Comparison of ENCODE assay signal across 15 mouse cellular contexts in genomic region chr7:128408265-128408664, GRCm38 (mm10). TPM values are rescaled to one million over a fixed set of nuclear protein-coding genes. Genes with fewer than 3 reads are reported as not detected.
A peak's percentile ranks its signal among the peaks of the same experiment; 100 is the strongest.
DNase-seq lines count a peak whose midpoint lies in the region; ATAC-seq and TF ChIP-seq lines count a peak whose summit lies in the region.
"Had no signal": no experiment of that assay in that cellular context is flagged by ENCODE, and none has a peak within 500 bp of the region (broad histone marks: within the 10 kb centered on the region; RNA-seq: fewer than 3 reads in every experiment).

No protein-coding gene starts in this region.

- peak; percentile 66 for TF ChIP-seq CTCF in liver, embryonic 14.5 days (IDR thresholded peaks at IDR 0.05; ENCODE audit: low read depth)
- peak; percentile 26; the same call in 1 of the 2 replicates for TF ChIP-seq CTCF in bone marrow macrophage, adult 2 months (IDR thresholded peaks at IDR 0.05; ENCODE audit: low read depth, low read length)

- H3K36me3 ChIP-seq in liver, embryonic 14.5 days (replicated peaks; ENCODE audit: control insufficient read depth, insufficient read depth, low read depth), result no peaks in the 10 kb centered on the region
- H3K36me3 ChIP-seq: forebrain, embryonic 12.5 days; limb, embryonic 15.5 days; midbrain, embryonic 10.5 days; neural tube, embryonic 13.5 days had no signal

- TF ChIP-seq EP300 in liver, embryonic 14.5 days (IDR thresholded peaks at IDR 0.05; ENCODE audit: low read depth), result no peak

- H3K4me2 ChIP-seq in liver, embryonic 14.5 days (ENCODE audit: low read depth), result no peak overlapping the region
- H3K4me2 ChIP-seq: forebrain, embryonic 12.5 days; limb, embryonic 15.5 days; neural tube, embryonic 13.5 days had no signal

- WGBS in liver, embryonic 14.5 days (ENCODE audit: insufficient replicate concordance), result 89% methylated on average over 5 of the region's 5 CpGs

- no peaks in the 10 kb centered on the region for H3K27me3 ChIP-seq in liver, embryonic 14.5 days (ENCODE audit: control insufficient read depth, insufficient read depth, low read length)
- H3K27me3 ChIP-seq: forebrain, embryonic 12.5 days; neural tube, embryonic 13.5 days had no signal

- peaks cover 22 to 29% of the 10 kb centered on the region in 2 experiments for H3K4me1 ChIP-seq in liver, embryonic 14.5 days (replicated peaks; ENCODE audit: control insufficient read depth in 2 of 2, insufficient read depth in 2 of 2, low read length in 1 of 2)
- peaks cover 24% of the 10 kb centered on the region for H3K4me1 ChIP-seq in bone marrow macrophage, adult 2 months (ENCODE audit: control insufficient read depth, insufficient read depth, low read length)
- H3K4me1 ChIP-seq: forebrain, embryonic 12.5 days; limb, embryonic 15.5 days; midbrain, embryonic 10.5 days had no signal

- no peaks in the 10 kb centered on the region for H3K9me3 ChIP-seq in liver, embryonic 14.5 days (ENCODE audit: control insufficient read depth, low read length)
- H3K9me3 ChIP-seq: forebrain, embryonic 12.5 days; limb, embryonic 15.5 days; midbrain, embryonic 10.5 days; neural tube, embryonic 13.5 days had no signal

- TF ChIP-seq POLR2A in bone marrow macrophage, adult 2 months (IDR thresholded peaks at IDR 0.05; ENCODE audit: borderline replicate concordance, low read depth, low read length), result no peak

- H3K27ac ChIP-seq in liver, embryonic 14.5 days, result no peak overlapping the region
- no peak overlapping the region for H3K27ac ChIP-seq in bone marrow macrophage, adult 2 months (ENCODE audit: insufficient read depth, low read depth, low read length)
- H3K27ac ChIP-seq: forebrain, embryonic 12.5 days; limb, embryonic 15.5 days; midbrain, embryonic 10.5 days; neural tube, embryonic 13.5 days had no signal

- H3K9ac ChIP-seq in liver, embryonic 14.5 days (replicated peaks), result no peak overlapping the region
- H3K9ac ChIP-seq: forebrain, embryonic 12.5 days; limb, embryonic 15.5 days; neural tube, embryonic 13.5 days had no signal

- H3K4me3 ChIP-seq in liver, embryonic 14.5 days (ENCODE audit: insufficient read depth in 1 of 2, low read depth in 2 of 2, low read length in 2 of 2), result no peak overlapping the region
- no peak overlapping the region for H3K4me3 ChIP-seq in bone marrow macrophage, adult 2 months (ENCODE audit: insufficient read depth, low read length)
- H3K4me3 ChIP-seq: forebrain, embryonic 12.5 days; limb, embryonic 15.5 days; midbrain, embryonic 10.5 days; neural tube, embryonic 13.5 days had no signal

- peak; percentile 28 for DNase-seq in adrenal gland, postnatal 14 days
- DNase-seq in adrenal gland, adult 18-20 months (ENCODE audit: low spot score in 2 of 2), result no peak
- DNase-seq in liver, embryonic 14.5 days (ENCODE audit: low read depth in 3 of 3, low spot score in 3 of 3), result no peak
- DNase-seq in liver, result no peak
- peak; percentile 37 to 43 for DNase-seq in B cell, adult 2 months
- DNase-seq in MN1 (ENCODE audit: low spot score), result no peak
- DNase-seq in adrenal gland, postnatal 36 days, result no peak
- DNase-seq: adrenal gland, postnatal 10 days; cerebellum, adult 8-10 months; gastrocnemius, postnatal 25 days had no signal

- no peak for ATAC-seq in liver, embryonic 14.5 days (ENCODE audit: insufficient read depth)

RNA-seq across cellular contexts. Expression of gene Rgs10, which starts 10.3 kb away (rescaled TPM):
- total RNA-seq in adrenal gland, postnatal 14 days (2021), result 14.4 and 22.4 TPM in 2 replicates
- total RNA-seq in adrenal gland, adult 18-20 months (2021), result 10 to 100 TPM; 13.8 to 19.8 TPM
- polyA plus RNA-seq in liver, embryonic 14.5 days (2012; rRNA removed), result 24.4 and 36.3 TPM in 2 replicates
- 45.8 and 53.0 TPM in 2 replicates for polyA plus RNA-seq in liver, embryonic 14.5 days (2014; fragmentation: Nextera tagmentation; extraction: Ambion mirVana)
- polyA plus RNA-seq in bone marrow macrophage, adult 2 months (2012; ENCODE audit: insufficient read depth, insufficient read length, missing spikeins), result 731 and 826 TPM in 2 replicates
- 10 to 100 TPM; 10.6 to 19.7 TPM for total RNA-seq in adrenal gland, postnatal 36 days (2021)

RNA-seq across cellular contexts. Expression of gene Tial1, which starts 53.3 kb away (rescaled TPM):
- total RNA-seq in adrenal gland, postnatal 14 days (2021), result 92.5 and 95.3 TPM in 2 replicates
- total RNA-seq in adrenal gland, adult 18-20 months (2021), result 10 to 100 TPM; 67.1 to 99.5 TPM
- 32.7 and 55.3 TPM in 2 replicates for polyA plus RNA-seq in liver, embryonic 14.5 days (2012; rRNA removed)
- 15.2 and 15.5 TPM in 2 replicates for polyA plus RNA-seq in liver, embryonic 14.5 days (2014; fragmentation: Nextera tagmentation; extraction: Ambion mirVana)
- 138 and 176 TPM in 2 replicates for polyA plus RNA-seq in bone marrow macrophage, adult 2 months (2012; ENCODE audit: insufficient read depth, insufficient read length, missing spikeins)
- total RNA-seq in adrenal gland, postnatal 36 days (2021), result 10 to 100 TPM; 74.4 to 90.2 TPM

Comparison
In these comparisons a context has a peak if more than half of its experiments do, and no peak if none do; other contexts are left out.
1. DNase-seq: peak in adrenal gland, postnatal 14 days (single experiment) and B cell, adult 2 months (2 of 2); none in adrenal gland, adult 18-20 months (0 of 2), liver, embryonic 14.5 days (0 of 3), liver (single experiment), MN1 (single experiment) and adrenal gland, postnatal 36 days (0 of 2).